Mouse (Mus musculus) midbrain, embryonic 10.5 days (tissue): ENCODE data around the gene Gm11172. TPM values are rescaled to one million over a fixed set of nuclear protein-coding genes. Genes with fewer than 3 reads are reported as not detected.
"Not testable (repeated sequence)": the region's sequence is repeated elsewhere in the genome, so short reads cannot be mapped to it uniquely, and the experiment has no call there.

ENCODE experiments used
- DNase-seq: peaks from one replicate; pipeline ENCODE4 v3.0.0-alpha.2; 2017; ENCODE audit warnings: low spot score
- H3K27ac ChIP-seq: fragments of 300-500 bp; sonication (generic); replicated peaks from 2 replicates; pipeline ENCODE4 v1.5.1; 2016; ENCODE audit warnings: mild to moderate bottlenecking
- H3K27me3 ChIP-seq: fragments of 300-500 bp; sonication (generic); 2 replicates; pipeline ENCODE4 v1.6.1; 2016; ENCODE audit warnings: low read depth, mild to moderate bottlenecking; ENCODE audit not compliant: poor library complexity, severe bottlenecking
- H3K36me3 ChIP-seq: fragments of 300-500 bp; sonication (generic); 2 replicates; pipeline ENCODE4 v1.6.1; 2016; ENCODE audit warnings: mild to moderate bottlenecking, moderate library complexity
- H3K4me1 ChIP-seq: fragments of 300-500 bp; sonication (generic); 2 replicates; pipeline ENCODE4 v1.6.1; 2016
- H3K4me3 ChIP-seq: fragments of 300-500 bp; sonication (generic); 2 replicates; pipeline ENCODE4 v1.5.1; 2016; ENCODE audit warnings: mild to moderate bottlenecking, moderate library complexity
- H3K9me3 ChIP-seq: fragments of 300-500 bp; sonication (generic); replicated peaks from 2 replicates; pipeline ENCODE4 v1.6.1; 2016; ENCODE audit warnings: mild to moderate bottlenecking
- WGBS: fragments of 180-500 bp; shearing (Covaris S2); methylation state at CpG from one replicate; pipeline ENCODE4 v1.1.7; 2016; 5-methylcytosine and 5-hydroxymethylcytosine counted together
- polyA plus RNA-seq: library from polyadenylated mRNA; unstranded; fragments of >200 nt; fragmentation: Nextera tagmentation; extraction: Ambion mirVana; gene quantifications from 2 replicates; pipeline ENCODE4 v1.2.1, GENCODE M21; 2016

Gm11172 gene
- polyA plus RNA-seq, 1 experiment from 2014 or later: not detected

DNA sequence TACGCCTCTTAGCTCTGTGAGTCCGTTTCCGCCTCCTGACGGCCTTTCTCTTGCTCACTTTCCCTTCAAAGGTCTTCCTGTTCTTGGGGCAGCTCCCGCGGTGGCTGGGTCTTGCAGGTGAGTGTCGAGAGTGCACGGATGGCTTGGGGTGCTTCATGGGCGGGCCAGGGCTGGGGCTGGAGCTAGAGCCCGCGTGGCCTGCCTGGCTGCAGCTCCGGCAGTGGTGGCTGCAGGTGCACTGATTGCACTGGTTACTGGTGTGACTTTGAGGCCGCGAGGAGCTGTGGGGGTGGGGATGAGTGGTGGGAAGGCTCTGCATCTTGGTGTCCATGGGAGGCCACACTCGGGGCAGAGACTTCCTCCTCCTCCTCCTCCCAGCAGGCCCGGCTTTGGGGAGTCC lies 24.4 kb upstream of the Gm11172 start, which contains the start of gene Tnp2:
TSS of gene Tnp2 (minus strand) at position 390 of the 400 bp plus-strand sequence.
- H3K27ac ChIP-seq: no peak within 1 kb of the TSS
- WGBS: 51% methylated on average over 16 of the region's 16 CpGs

GRCm38 (mm10) chr16:10788866-10789265 lies 23.8 kb upstream of the Gm11172 start:
- no peak for DNase-seq
- Histone ChIP-seq H3K9me3 (no peaks in the 10 kb centered on the region), H3K27ac (no peak overlapping the region), H3K36me3 (no peaks in the 10 kb centered on the region), H3K4me3 (no peak overlapping the region), H3K4me1 (peaks cover 35% of the 10 kb centered on the region), H3K27me3 (peaks cover 18% of the 10 kb centered on the region)
- WGBS: 58% methylated on average over 4 of the region's 4 CpGs

More for the DNA sequence above, 24.4 kb upstream of the Gm11172 start, which contains the start of gene Tnp2:
- Histone ChIP-seq H3K27me3 (peaks cover 24% of the 10 kb centered on the region), H3K4me3 (no peak within 1 kb of the TSS), H3K36me3 (no peaks in the 10 kb centered on the region), H3K4me1 (peaks cover 37% of the 10 kb centered on the region), H3K9me3 (no peaks in the 10 kb centered on the region)
- no peak for DNase-seq

DNA sequence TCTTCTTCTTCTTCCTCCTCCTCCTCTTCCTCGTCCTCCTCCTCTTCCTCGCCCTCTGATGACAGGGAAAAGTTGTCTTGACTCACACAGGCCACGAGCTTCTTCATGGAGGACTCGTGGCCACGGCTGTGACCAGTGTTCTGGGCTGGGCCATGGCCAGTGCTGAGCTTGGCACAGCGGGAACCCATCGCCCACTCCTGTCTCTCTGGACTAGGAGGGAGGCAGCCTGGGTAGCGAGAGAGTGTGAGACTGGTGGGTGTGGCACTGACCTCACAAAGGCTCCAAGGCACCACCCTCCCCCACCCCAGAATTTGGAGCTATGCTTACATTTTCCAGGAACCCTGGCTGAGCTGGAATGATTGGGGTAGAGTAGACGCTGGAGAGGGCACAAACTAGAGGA lies 22.0 kb upstream of the Gm11172 start, which contains the start of gene Prm3:
TSS of gene Prm3 (minus strand) at position 213 of the 400 bp plus-strand sequence.
- H3K9me3 ChIP-seq: no peaks in the 10 kb centered on the region
- 77% methylated on average over 9 of the region's 9 CpGs for WGBS
- H3K4me1 ChIP-seq: peaks cover 19% of the 10 kb centered on the region
- no peaks in the 10 kb centered on the region for H3K36me3 ChIP-seq
- no peak for DNase-seq
- H3K27me3 ChIP-seq: peaks cover 18% of the 10 kb centered on the region
- no peak within 1 kb of the TSS for H3K4me3 ChIP-seq
- H3K27ac ChIP-seq: no peak within 1 kb of the TSS

DNA sequence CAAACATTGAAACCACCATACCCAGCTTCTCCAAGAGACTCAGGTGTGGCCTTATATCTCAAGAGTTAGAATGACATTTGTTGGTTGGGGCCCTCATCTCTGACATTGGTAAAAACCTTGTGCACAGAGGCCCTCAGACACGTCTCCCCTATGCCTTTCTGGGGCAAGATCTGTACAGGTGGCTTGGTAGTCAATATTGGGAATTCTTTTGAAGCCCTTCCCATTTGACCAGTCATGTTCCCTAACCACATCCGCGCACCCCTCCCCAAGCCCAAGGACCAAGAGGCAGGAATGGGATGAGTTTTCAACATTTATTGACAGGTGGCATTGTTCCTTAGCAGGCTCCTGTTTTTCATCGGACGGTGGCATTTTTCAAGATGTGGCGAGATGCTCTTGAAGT lies 16.7 kb upstream of the Gm11172 start, which contains the start of gene Prm2:
TSS of gene Prm2 (minus strand) at position 101 of the 400 bp plus-strand sequence.
- Histone ChIP-seq H3K4me3 (no peak within 1 kb of the TSS), H3K4me1 (no peaks in the 10 kb centered on the region), H3K36me3 (no peaks in the 10 kb centered on the region), H3K27me3 (peaks cover 27% of the 10 kb centered on the region), H3K9me3 (no peaks in the 10 kb centered on the region), H3K27ac (no peak within 1 kb of the TSS)
- 81% methylated on average over 6 of the region's 6 CpGs for WGBS
- DNase-seq: no peak

DNA sequence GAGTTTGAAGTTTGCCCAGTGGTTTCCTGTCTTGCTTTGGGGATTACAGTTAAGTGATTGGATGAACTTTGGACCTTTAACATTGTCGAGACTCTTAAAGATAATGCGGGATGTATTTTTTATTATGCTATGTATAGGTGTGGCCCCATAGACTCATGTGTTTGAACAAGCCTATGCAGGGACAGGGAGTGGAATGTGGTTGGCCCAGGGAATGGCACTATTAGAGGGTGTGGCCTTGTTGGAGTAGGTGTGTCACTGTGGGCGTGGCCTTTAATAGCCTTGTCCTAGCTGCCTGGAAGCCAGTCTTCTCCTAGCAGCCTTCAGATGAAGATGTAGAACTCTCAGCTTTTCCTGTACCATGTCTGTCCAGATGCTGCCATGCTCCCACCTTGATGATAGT lies 10.3 kb upstream of the Gm11172 start:
- H3K36me3 ChIP-seq, DNase-seq, H3K27ac ChIP-seq, H3K9me3 ChIP-seq, H3K4me1 ChIP-seq, H3K27me3 ChIP-seq, H3K4me3 ChIP-seq: not testable (repeated sequence)
- 89% methylated on average over 3 of the region's 3 CpGs for WGBS

DNA sequence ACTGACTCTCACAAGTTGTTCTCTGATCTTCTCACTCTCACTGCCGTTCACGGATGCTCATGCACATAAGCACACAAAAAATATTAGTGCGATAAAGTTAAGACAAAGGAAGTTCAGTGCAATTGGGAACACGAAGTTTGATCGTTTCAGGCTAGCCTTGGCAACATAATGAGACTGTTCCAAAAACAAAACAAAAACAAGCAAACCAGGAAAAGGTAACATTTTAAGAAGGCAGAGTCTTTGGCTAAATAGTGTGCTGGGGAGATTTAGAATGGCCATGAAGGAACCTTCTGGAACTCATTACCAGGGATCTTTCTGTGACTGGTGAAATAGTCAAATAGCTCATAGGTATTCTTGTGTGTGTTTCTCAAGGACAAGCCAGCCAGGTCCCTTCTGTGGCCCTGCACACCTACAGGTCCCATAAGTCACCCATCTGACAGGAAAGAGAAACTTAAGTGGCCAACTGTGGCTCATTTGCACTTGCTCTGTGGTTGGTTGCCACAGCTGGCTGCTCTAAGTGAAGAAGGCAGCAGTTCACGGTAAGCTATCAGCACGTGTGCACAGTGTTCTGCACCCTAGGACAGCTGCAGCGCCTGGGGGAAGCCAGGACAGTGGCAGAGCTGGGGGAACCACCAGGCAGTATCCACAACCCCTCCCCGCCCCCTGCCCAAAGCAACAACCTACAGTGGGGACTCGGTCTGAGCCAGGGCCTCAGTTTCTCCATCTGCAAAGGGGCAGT lies 6.8 kb upstream of the Gm11172 start, which contains the start of gene Prm1:
TSS of gene Prm1 (minus strand) at position 51 of the 739 bp plus-strand sequence.
- Histone ChIP-seq H3K9me3 (no peaks in the 10 kb centered on the region), H3K4me1 (no peaks in the 10 kb centered on the region), H3K27ac (no peak within 1 kb of the TSS), H3K27me3 (no peaks in the 10 kb centered on the region), H3K36me3 (no peaks in the 10 kb centered on the region), H3K4me3 (no peak within 1 kb of the TSS)
- WGBS: 85% methylated on average over 10 of the region's 10 CpGs
- DNase-seq: no peak

- no peak for DNase-seq
- Histone ChIP-seq H3K9me3 (no peaks in the 10 kb centered on the region), H3K36me3 (no peaks in the 10 kb centered on the region), H3K4me1 (no peaks in the 10 kb centered on the region), H3K4me3 (no peak overlapping the region), H3K27ac (no peak overlapping the region), H3K27me3 (no peaks in the 10 kb centered on the region)
- 93% methylated on average over 1 of the region's 1 CpGs for WGBS
Observed at GRCm38 (mm10) chr16:10810376-10810775, 2.3 kb upstream of the Gm11172 start.

GRCm38 (mm10) chr16:10813726-10814125 lies 1.0 kb downstream of the Gm11172 start:
- 78% methylated on average over 4 of the region's 4 CpGs for WGBS
- Histone ChIP-seq H3K4me3 (no peak overlapping the region), H3K27me3 (no peaks in the 10 kb centered on the region), H3K36me3 (no peaks in the 10 kb centered on the region), H3K4me1 (no peaks in the 10 kb centered on the region), H3K27ac (no peak overlapping the region), H3K9me3 (no peaks in the 10 kb centered on the region)
- no peak for DNase-seq

DNA sequence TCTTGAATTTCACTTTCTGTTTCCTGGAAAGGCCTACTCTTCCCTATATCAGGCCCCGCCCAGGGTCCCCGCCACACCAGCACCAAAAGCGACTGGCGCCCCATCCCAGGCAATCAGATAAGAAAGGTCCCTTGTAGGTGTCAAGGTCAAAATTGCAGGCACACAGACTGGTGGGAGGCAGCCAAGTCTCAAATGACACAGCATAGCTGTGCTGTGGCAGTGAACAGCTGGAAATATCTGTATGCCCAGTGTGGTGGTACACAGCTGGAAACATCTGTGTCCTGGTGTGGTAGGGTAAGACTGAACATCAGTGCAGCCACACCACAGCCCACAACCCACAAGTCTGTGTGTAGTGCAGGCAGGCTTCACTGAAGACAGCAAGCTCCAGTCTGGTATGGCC lies 2.1 kb downstream of the Gm11172 start:
- Histone ChIP-seq H3K9me3 (no peaks in the 10 kb centered on the region), H3K4me3 (no peak overlapping the region), H3K36me3 (no peaks in the 10 kb centered on the region), H3K4me1 (no peaks in the 10 kb centered on the region), H3K27ac (no peak overlapping the region), H3K27me3 (no peaks in the 10 kb centered on the region)
- 92% methylated on average over 4 of the region's 4 CpGs for WGBS
- no peak for DNase-seq

GRCm38 (mm10) chr16:10818579-10819135 lies 5.9 kb downstream of the Gm11172 start:
- no peaks in the 10 kb centered on the region for H3K9me3 ChIP-seq
- H3K4me3 ChIP-seq: no peak overlapping the region
- H3K27ac ChIP-seq: no peak overlapping the region
- no peaks in the 10 kb centered on the region for H3K36me3 ChIP-seq
- no peaks in the 10 kb centered on the region for H3K27me3 ChIP-seq
- H3K4me1 ChIP-seq: no peaks in the 10 kb centered on the region
- WGBS: 80% methylated on average over 4 of the region's 4 CpGs
- no peak for DNase-seq

DNA sequence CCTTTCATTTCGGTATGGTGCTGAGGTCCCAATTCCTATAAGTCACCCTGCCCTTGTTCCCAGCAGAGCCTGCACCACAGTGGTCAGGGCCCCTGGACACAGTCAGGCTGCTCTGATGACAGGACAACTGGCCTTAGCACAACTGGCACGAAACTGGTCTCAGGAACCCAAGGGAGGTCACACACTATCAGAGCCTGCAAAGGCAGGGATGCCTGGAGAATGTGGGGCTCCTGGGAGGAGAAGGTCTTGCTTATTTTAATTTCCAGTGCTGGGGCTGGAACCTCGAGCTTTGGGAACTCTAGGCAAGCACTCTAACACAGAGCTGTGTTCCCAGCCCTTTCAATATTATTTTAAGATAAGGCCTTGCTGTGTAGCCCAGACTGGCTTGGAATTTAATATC lies 7.3 kb downstream of the Gm11172 start:
- H3K4me3 ChIP-seq: no peak overlapping the region
- H3K27ac ChIP-seq: no peak overlapping the region
- DNase-seq: no peak
- no peaks in the 10 kb centered on the region for H3K36me3 ChIP-seq
- H3K27me3 ChIP-seq: no peaks in the 10 kb centered on the region
- no peaks in the 10 kb centered on the region for H3K4me1 ChIP-seq
- WGBS: 69% methylated on average over 3 of the region's 3 CpGs
- H3K9me3 ChIP-seq: no peaks in the 10 kb centered on the region

GRCm38 (mm10) chr16:10821387-10821786 lies 8.7 kb downstream of the Gm11172 start:
- Histone ChIP-seq H3K36me3 (no peaks in the 10 kb centered on the region), H3K27me3 (no peaks in the 10 kb centered on the region), H3K27ac (no peak overlapping the region), H3K9me3 (no peaks in the 10 kb centered on the region), H3K4me3 (no peak overlapping the region), H3K4me1 (no peaks in the 10 kb centered on the region)
- DNase-seq: no peak
- 73% methylated on average over 4 of the region's 4 CpGs for WGBS

DNA sequence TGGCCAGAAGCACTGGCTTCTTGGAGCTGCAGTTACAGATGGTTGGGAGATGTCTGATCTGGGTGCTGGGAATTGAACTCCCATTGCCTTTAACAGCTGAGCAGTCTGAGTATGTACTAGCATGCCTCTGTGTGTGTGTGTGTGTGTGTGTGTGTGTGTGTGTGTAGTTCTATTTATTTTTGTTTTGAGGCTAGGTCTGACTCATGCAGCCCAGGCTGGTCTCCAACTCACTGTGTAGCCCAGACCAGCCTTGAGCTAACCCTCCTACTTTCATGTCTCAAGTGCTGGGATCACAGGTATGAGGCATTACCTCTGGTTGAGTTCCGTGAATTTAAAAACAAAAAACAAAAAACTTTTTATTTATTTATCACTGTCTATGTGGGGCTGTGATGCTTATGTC lies 11.8 kb downstream of the Gm11172 start:
- DNase-seq: no peak
- Histone ChIP-seq H3K9me3 (no peaks in the 10 kb centered on the region), H3K27ac (no peak overlapping the region), H3K4me3 (no peak overlapping the region), H3K36me3 (no peaks in the 10 kb centered on the region), H3K4me1 (no peaks in the 10 kb centered on the region), H3K27me3 (no peaks in the 10 kb centered on the region)
- WGBS: 94% methylated on average over 1 of the region's 1 CpGs
